Mouse (Mus musculus) cerebellum, adult 2 months (tissue): ENCODE measurements at regions not wholly inside any gene's neighbourhood (a gene's known extent, or its start where the extent isn't known, plus 50 kb on each side); places are given as distances from the start of the nearest gene placed in this dataset.

ENCODE experiments used
- CTCF ChIP-seq: fragments of 200-500 bp; IDR thresholded peaks from 2 replicates; pipeline ENCODE4 v1.5.1; 2011; ENCODE audit warnings: low read depth, mild to moderate bottlenecking, control low read depth, low read length, moderate library complexity, borderline replicate concordance; ENCODE audit not compliant: insufficient read depth
- POLR2A ChIP-seq: fragments of 200-500 bp; IDR thresholded peaks from 2 replicates; pipeline ENCODE4 v1.6.1; 2011; ENCODE audit warnings: low read length, control low read depth, borderline replicate concordance; ENCODE audit not compliant: insufficient read depth

DNA sequence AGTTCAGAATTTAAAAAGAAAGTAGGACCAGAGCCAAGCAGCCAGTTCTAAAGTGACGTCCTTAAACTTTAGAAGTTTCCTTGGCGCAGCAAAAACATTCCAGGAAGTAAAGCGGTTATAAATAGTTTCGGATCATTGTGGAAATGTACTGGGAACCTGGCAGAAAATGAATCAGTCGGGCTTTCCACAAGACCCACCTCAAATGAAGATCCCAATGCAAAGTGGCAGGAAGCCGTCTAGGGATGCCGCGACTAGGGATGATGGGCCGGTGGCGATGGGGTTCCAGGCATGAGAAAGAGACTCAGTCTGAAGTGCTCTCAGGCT is 161.3 kb upstream of the Ccdc54 start:
- TF ChIP-seq CTCF (no peak), POLR2A (no peak)
